Mouse (Mus musculus) cortical plate, adult 2 months (tissue): ENCODE results near the gene Krt80.

Source experiments
- CTCF ChIP-seq: fragments of 200-500 bp; IDR thresholded peaks from 2 replicates; pipeline ENCODE4 v1.5.1; 2011; ENCODE audit warnings: mild to moderate bottlenecking, control low read depth, low read length; ENCODE audit not compliant: insufficient read depth; ENCODE audit errors: extremely low read depth
- POLR2A ChIP-seq: fragments of 200-500 bp; IDR thresholded peaks from 2 replicates; pipeline ENCODE4 v1.6.1; 2011; ENCODE audit warnings: mild to moderate bottlenecking, low read length, control low read depth; ENCODE audit not compliant: insufficient read depth; ENCODE audit errors: extremely low read depth

DNA sequence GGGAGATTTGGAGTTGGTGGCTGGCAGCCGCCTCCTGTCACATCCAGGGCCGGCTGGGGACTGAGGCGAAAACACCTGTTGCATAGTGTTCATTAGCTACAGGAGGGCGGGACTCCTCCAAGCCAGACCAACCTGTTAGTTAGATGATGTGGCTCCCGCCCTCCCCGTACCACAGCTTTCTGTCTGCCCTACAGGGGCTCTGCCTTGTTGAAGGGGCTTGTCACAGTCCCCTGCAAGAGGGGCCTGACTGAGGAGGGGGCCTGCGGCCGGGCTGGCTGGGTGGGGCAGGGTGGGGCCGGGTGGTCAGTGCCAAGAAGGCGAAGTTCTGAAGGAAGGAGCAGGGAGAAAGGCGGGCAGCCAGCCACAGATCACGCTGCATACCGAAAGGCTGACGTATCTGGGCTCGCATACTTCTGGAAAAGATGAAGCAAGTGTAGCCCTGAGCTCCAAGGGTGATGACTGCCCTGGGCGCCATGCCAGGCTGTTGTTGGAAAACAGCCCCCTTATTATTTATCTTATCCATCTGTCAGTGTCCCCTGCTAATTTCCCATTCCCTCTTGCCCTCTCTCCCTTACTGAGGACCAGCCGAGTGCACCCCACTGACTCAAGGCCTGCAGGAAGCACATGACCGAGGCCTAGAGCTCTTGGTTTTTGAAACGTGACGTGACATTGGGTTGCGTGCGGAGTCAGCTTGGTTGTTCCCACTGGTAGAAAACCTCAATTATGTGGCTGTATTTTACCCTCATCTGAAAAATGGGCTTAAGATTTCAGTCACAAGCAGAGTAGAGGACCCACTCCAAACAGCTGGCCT lies at the start of gene Krt80:
- TF ChIP-seq CTCF (no peak), POLR2A (no peak)
